Mouse (Mus musculus): ENCODE measurements at regions not wholly inside any gene's neighbourhood (a gene's known extent, or its start where the extent isn't known, plus 50 kb on each side); places are given as distances from the start of the nearest gene placed in this dataset.
A peak's percentile ranks its signal among the peaks of the same experiment; 100 is the strongest.

DNA sequence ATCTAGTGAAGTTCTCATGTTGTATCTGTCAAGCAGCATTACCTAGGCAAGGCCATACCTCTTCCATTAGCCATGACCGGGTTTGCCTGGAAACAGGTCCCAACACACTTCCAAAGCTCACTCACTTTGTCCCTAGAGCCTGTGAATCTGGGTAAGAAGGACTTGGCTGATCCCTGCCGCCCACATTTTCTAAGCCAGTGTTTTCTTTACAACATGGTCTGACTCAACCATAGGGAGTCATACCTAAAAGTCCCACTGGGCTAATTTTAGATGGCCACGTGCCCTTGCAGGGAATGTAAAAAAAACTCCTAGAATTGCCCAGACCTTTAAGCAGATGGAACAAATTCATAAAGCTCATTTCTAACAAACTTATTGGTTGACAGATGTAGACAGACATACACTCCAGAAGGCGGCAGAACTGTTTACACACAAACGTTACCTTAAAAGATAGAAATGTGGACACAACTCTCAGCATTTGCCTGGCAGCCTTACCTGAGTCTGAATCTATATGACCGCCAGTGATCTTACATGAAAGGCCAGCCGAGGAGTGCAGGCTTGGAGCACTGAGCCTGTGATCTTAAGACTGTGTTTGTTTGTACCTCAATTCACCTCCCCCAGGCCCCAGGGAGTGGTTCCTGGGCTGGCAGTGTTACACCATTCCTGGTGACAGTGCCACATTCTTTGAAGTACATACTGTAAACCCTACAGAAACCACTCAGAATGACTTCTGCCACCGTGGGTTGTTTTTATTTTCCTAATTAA, 356.4 kb downstream of the Hs3st3b1 start:
- DNase-seq (ENCODE audit: inconsistent age in 2 of 2, low spot score in 1 of 2) = no peak

DNA sequence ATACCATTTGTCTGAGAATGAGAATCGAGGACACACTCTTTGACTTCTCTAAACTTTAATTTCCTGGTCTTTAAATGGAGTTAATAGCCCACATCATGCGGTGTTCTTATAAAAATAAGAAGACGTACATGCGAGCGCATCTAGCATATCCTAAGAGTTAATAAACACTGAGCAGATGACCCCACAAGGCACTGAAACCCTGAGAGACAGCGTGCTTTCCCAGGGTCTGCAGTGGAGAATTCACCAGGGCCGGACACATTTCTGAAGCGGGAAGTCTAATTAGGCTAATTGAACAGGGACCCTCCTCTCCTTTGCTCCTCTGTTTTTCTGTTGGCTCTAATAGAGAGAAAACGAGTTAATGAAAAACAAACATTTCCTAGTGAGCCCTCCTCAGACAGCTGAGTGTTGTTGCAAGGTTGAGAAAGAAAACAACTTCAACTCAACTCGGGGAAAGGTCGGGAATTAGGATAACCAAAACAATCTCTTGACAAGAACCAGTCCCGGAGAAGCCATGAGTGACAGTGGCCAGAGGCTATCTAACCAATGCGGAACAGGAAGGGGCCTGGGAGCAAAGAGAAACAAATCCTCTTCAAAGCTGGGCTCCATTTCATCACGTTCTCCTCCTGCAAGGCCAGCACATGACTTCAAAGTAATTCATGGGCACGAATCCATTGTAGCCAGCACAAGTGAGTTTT, 352.2 kb downstream of the Hs3st3b1 start:
- peak; percentile 4 to 26 for DNase-seq (ENCODE audit: inconsistent age in 2 of 2, low spot score in 1 of 2)

DNA sequence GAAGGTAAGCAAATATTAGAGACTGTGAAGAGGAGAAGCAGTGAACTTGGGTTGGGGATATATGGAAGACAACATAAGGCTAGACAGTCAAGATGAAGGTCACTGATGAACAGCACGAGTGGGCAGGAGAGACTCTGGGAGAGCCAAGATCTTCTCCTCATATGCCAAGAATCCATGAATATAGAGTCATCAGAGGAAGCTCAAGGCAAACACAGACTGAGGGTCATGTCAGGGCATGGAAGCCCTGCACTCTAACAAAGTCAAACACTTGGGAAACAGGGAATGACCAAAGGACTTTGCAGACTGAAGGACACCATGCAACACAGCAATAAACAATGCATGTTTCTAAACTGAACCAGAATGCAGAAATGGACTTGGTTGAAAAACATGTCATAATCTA, 351.4 kb downstream of the Hs3st3b1 start:
- no peak for DNase-seq (ENCODE audit: inconsistent age in 2 of 2, low spot score in 1 of 2)

DNA sequence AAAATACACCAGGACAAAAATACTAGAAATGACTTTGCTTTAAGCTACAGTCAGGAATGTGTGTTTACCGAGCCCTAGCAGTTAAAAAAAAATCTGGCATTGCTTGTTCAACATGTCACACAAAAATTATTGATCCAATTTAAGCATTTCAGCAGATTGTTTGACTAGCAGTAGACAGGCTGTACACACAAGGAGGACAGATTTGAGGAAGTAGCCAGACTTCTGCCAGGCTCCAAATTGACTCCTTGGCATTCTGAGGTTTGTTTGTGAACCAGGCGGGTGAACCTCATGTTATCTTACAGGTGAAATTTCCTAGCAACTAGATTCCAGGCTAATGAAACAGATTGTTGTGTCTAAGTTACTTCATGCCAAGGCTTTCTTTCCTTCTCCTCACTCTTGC, 348.8 kb downstream of the Hs3st3b1 start:
- DNase-seq (ENCODE audit: inconsistent age in 2 of 2, low spot score in 1 of 2) = no peak

DNA sequence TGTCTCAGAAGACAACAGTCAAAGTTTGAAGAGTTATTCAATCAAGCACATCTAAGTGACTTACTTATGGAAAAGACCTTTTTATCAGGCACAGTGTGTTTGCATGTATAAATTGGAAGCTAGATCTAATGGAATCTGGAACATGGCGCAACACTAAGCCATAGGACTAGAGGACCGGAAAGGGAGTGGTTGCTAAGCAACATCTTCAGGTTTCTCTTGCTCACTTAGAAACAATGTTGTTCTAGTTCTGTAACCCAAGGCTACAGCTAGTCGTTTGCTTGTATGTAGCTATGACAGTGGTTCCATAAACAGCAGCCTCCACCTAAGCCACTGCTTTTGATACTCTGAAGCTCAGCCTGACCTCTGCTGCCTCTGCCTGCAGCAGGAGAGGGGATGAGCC, 338.8 kb downstream of the Hs3st3b1 start:
- DNase-seq (ENCODE audit: inconsistent age in 2 of 2, low spot score in 1 of 2) = no peak

DNA sequence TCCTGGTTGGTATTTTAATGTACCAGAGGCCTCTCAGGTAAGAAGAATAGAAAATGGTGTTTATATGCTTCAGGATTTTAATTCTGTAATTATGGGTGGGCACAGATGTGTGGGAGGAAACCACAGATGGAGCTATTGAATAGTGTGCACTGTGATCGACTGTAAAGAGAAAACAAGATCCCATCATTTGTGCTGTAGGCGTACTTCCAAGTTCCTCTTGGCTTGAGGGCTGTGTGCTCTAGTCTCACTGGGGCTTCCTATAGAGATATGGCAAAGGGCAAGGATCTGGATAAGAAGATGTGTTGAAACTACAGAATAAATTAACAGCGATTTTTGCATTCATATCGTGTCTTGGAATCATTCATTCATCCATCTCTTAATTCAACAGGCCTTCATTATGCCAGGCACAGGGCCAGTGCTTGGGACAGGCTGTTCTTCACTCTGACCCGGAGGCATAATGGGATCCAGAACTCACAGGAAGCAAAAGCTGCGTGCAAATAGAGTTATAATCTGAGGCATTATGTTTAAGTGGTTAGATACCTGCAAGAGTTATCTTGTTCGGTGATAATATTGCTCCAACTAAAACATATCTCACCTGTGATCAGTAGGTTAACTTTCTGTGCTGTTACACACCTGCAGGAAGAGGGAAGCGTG, 336.7 kb downstream of the Hs3st3b1 start:
- no peak for DNase-seq (ENCODE audit: inconsistent age in 2 of 2, low spot score in 1 of 2)

DNA sequence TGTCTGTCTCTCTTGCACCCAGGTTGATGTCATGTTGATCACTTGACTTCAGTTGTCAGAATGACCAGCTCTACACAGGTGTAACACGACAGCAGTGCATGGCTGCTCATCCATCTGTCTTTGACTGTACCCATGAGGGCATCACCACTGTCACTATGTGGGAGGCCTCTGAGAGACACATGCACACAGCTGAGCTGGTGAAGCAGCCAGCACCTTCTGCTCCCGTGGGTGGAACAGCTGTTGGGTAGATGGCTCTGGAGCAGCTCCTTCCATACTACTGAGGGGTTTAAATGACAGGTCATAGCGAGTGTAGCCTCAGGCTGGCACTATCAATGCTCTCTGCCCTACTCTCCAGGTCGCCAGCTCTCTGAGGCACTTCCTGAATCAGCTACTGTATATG, 301.9 kb downstream of the Hs3st3b1 start:
- no peak for DNase-seq (ENCODE audit: inconsistent age in 2 of 2, low spot score in 1 of 2)

DNA sequence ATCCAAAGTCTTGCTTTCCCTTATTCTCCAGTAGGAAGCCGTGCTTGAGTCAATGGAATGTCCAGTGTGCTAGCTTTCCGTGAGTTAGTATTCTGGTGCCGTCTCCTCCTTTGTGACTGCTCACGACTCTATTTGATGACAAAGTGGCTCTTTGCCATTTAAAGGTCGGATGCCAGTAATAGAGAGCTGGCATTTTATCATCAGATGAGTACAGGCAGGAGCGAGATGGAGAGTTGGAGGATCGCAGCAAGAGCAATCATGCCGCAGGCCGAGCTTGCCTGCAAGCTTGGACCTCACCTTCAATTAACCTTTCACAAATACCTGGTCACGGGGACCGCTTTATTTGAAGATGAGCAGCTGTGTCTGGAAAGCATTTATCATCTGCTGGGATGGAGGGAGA, 291.8 kb downstream of the Hs3st3b1 start:
- no peak for DNase-seq (ENCODE audit: inconsistent age in 2 of 2, low spot score in 1 of 2)

DNA sequence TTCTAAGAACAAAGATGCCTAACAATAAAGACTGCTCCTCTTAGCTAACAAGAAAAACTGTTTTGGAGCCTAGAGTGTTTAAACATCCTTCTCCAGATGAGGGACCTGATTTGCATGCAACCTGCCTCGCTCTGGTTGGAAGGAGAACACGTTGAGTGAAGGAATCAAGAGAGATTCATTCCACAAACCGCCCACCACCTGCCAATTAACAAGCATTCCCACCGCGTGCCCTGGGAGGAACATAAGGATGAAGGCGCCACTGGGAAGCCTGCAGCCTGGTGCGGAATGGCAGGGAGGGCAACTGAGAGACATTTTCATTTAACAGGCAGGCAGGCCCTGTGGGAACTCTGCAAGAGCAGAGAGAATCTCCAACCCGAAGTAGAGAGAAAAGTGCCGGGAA, 265.0 kb downstream of the Hs3st3b1 start:
- no peak for DNase-seq (ENCODE audit: inconsistent age in 2 of 2, low spot score in 1 of 2)

DNA sequence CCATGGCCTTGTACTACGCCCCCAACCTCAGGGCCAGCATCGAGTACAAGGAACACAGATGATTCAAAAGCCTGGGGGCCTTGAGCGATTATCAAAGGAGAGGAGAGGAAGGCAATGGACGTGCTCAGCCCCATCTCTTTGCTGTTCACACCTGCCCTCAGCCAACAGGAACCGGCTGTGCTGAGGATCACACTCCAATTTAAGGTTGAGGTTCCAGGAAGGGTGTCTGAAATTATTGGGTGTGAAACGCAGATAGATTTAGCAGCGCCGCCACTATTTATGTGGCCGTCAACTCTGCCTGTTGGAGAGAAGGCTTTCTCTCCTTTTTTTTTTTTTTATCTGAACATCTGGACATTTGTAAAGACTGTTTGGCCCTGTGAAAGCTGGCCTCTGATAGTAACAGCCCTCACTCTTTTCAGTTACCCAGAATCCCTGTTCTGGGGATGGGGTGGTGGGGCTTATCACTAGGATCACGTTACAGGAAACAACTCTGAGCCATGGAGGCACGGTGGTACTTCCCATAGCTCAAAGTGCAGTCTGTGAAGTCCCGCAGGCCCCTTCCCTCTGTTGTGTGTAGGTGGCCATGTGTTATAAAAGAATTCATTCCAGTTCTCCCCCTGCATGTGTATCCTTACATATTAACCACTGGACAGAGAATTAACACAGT, 256.7 kb downstream of the Hs3st3b1 start:
- DNase-seq (ENCODE audit: inconsistent age in 2 of 2, low spot score in 1 of 2) = no peak

DNA sequence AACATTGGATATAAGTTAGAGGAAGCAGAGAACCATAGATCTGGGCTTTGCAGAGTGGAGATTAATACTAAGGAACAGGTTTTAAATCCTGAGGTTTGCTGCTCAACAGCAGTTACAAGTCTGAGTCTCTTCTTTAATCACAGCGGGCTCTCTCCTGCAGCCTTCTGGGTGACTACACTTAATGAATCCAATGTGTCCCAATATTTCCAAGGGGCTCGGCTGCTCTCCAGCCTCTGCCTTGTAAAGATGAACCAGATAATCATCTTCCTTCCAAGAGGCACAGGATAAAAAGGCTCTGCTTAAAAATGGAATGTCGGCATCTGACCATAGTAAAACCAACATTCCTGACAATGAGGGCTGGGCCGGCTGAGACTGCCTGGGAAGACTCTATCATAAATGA, 251.6 kb downstream of the Hs3st3b1 start:
- DNase-seq (ENCODE audit: inconsistent age in 2 of 2, low spot score in 1 of 2) = no peak

DNA sequence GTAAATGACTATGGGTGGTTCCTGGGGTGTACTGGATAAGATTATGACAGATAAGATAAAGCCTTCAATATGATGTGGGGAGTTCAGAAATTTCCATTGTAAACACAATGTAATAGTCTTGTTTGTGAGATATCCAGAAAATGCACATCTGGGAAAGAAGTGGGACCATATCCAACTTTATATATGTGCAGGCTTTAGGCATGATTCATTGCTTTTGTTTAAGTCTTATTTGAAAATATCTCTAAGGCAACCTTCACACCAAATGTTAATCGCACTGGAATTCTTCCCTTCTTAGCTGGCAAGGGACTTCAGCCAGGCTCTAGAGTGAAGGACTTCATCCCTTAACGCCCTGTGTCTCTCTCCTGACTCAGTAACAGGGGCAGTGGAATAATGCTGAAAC, 250.3 kb downstream of the Hs3st3b1 start:
- DNase-seq (ENCODE audit: inconsistent age in 2 of 2, low spot score in 1 of 2) = no peak

DNA sequence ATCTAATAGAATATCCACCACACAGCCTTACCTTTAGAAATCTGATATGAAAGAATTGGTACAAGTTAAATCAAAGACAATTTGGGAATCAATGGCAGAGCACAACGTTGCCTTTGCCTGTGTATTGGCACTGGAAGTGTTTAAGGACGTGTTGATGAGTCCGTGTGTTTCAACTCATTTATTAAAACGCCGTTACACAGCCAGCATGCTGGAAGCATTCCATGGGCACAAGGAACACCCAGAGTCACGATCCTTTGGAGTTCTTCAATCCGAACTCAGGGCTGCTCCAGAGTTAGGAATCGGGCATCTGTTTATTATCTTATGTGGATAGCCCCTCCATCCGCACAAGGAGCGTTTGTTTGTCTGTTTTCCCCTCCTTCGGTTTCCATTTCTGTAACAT, 244.2 kb downstream of the Hs3st3b1 start:
- no peak for DNase-seq (ENCODE audit: inconsistent age in 2 of 2, low spot score in 1 of 2)

DNA sequence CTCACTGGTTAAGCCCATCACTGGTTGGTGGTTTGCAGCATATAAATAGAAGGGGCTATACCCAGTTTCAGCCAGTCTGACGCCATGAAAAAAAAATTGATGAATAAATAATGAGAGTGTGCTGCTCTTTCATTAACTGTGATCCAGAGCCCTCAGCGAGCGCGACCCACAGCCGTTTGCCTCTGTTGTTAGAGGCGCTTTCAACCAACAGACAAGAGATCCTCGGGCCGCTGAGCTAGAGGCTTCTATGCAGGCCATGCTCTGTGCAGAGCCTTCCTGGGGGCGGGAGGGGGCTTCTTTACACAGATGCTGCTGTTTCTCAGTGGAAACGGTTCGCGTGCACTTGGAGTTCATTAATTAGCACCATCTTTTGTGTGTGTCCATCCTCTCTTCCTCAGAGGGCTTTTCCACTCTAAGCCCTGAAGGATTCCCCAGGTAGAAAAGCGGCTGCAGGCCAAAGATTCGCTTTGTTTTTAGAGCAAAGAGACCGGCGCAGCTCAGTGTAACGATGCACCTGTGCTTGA, 243.6 kb downstream of the Hs3st3b1 start:
- DNase-seq (ENCODE audit: inconsistent age in 2 of 2, low spot score in 1 of 2) = no peak

DNA sequence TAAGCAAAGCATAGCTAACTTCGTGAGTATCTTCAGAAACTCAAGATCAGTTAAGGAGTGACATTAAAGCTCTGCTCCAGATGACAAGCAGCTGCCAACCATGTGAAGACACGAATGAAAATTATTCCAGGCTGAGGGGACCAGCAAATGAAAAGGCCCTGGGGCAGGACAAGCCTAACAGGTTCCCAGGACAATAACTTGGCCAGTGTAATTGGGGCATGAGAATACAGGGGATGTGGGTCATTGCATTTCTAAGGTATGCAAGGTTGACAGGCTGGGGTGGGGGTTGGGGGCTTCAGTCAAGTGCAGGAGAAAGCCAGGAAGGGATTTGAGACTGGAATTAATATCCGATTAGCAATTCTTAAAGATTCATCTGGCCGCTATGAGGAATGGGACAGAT, 242.6 kb downstream of the Hs3st3b1 start:
- DNase-seq (ENCODE audit: inconsistent age in 2 of 2, low spot score in 1 of 2) = no peak

DNA sequence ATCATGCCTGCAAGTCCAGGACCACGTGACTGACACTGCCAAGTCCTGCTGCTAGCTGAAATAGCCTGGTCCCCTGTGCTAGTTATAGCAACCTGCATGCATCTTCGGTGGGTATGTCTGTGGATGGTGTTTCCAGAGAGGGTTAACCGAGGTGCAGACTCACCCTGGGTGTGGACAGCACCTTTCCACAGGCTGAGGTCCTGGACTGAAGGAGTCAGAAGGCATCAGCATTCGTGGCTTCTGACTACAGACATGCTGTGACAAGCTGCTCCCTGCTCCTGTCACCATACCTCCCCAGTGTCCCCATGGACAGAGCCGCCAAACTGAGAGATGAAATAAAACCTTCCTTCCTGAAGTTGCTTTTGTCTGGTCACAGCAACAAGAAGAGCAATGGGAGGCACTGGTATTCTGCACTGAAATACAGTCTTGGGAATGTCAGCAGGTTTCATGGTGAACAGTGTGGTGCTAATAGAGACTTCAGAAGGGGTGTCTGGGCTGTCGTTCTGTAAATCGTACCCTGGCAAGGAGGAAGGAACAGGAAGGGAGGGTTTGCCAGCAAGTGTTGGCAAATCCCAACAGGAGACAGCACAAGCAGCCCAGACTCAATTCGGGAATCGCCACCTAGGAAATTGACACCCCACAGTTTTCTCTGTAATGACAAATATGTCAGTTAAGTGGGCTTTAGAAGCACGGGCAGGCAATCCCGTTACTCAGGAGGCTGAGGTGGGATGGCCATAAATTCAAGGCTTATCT, 237.7 kb downstream of the Hs3st3b1 start:
- DNase-seq (ENCODE audit: inconsistent age in 2 of 2, low spot score in 1 of 2) = no peak

DNA sequence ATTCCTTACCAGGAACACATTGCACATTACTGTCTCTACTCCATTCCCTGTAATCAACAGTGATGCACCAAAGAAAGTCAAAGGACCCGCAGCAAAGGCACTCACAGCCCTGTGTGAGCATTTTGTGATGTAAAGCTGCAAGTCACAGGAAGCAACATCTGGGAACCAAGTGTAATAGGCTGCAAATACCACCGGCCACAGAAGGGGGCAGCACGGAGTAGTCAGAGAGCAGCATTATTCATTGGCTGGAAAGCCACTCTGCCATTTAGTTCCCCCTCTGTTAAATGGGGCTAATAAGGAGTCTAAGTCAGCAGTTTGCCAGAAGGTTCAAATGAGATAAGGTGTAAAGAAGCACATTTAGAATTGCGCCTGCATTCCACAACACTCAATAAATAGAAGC, 231.0 kb downstream of the Hs3st3b1 start:
- peak; percentile 5 to 54 for DNase-seq (ENCODE audit: inconsistent age in 2 of 2, low spot score in 1 of 2)

DNA sequence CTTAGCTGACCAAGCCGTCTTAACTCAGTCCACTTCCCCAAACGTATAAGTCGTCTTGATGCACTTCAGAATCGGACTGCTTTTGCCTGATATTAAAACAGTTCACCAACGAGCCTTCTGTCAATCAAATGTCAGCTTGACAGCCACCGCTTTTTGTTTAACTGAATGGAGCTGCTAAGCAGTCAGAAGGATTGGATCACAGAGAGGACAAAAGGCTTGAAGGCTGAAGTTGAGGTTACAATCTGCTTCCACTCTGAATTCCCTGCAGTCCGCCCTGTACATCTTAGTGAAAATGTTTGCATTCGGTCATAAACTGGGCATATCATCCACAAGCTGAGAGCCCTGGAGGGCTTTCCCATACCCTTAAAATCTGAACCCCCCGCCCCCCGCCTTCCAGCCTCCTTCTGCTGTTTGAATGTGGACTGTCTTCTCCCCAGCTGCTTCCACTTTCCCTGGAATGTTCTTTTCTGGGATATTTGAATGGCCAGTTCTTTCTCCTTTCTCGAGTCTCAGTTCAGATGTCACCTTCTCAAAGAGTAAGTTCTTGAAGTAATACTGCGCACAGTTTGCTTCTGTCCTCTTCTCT, 217.0 kb downstream of the Hs3st3b1 start:
- DNase-seq (ENCODE audit: inconsistent age in 2 of 2, low spot score in 1 of 2) = no peak

DNA sequence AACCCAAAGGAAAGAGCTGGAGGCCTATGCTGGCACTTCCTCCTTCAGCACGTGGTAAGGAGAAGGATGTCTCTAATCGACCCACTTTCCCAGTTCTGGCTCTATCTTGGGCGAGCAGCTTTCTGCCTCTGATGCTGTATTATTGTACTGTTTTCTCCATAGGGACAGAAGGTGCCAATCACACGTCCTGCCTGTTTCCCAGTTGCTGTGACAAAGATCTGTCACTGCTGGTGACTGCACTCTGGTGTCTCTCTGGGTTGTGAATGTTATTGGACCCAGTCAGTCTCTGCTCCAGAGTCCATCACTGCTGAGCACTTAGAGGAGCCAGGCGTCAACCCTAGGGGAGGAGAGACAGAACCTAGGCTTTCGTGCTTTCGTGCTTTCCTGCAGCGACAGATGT, 216.0 kb downstream of the Hs3st3b1 start:
- DNase-seq (ENCODE audit: inconsistent age in 2 of 2, low spot score in 1 of 2) = no peak

DNA sequence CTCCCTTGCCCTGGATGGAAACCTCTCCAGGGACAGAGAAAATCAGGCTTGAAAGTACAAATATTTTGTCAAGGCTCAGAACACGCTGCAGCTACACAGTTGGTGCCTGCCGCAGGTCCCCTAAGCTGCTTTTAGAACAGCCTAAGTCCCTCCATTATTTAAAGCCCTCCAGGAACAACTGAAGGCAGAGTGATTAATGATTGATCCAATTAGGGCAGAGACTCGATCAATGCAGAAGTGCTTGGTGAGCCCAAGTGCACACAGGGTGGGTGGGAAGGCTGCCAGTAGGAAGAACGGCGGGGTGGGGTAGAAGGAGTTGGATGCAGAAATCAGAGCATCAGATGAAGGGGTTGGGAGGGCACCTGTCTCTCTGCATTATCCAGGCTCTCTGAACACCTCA, 215.0 kb downstream of the Hs3st3b1 start:
- no peak for DNase-seq (ENCODE audit: inconsistent age in 2 of 2, low spot score in 1 of 2)
